Mouse (Mus musculus): ENCODE measurements at regions not wholly inside any gene's neighbourhood (a gene's known extent, or its start where the extent isn't known, plus 50 kb on each side); places are given as distances from the start of the nearest gene placed in this dataset.

DNA sequence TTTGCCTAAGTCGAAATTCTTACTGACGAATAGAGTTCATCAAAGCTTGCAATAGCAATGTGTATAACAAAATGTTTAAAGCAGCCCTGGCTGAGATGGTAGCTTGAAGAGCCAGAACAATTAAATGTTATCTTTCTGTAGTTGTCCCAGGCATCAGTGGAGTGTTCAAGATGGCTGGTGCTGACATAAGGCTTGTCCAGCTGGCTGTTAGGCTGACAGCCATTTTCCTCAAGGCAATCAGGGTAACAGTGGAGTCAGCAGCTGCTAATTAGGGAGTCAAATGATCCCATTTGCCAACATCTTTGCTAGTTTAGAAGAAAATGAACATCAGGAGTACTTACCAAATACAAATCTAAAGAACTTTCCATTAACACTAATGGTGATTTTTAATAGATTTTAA is 936.3 kb downstream of the Nsun3 start:
- no peak for TF ChIP-seq CTCF (IDR thresholded peaks at IDR 0.05; ENCODE audit: borderline replicate concordance, extremely low read depth, insufficient read depth, insufficient read length)
- no peak for TF ChIP-seq POLR2A (IDR thresholded peaks at IDR 0.05; ENCODE audit: borderline replicate concordance, extremely low read depth, insufficient read depth, insufficient read length, poor library complexity, severe bottlenecking)
